Mouse (Mus musculus): Measurements from ENCODE around the gene Peg3.

GRCm38 (mm10) chr7:6736060-6736459 is 5.8 kb upstream of the Peg3 start:
- TF ChIP-seq NANOG (IDR thresholded peaks at IDR 0.05; ENCODE audit: borderline replicate concordance, low read length) (no peak), CTCF (conservative IDR thresholded peaks at IDR 0.05; ENCODE audit: low read length) (no peak)
